Mouse (Mus musculus) limb, embryonic 14.5 days (tissue): ENCODE measurements around the gene Zfp87. TPM values are rescaled to one million over a fixed set of nuclear protein-coding genes. Genes with fewer than 3 reads are reported as not detected.

Experiments used
- ATAC-seq: fragments of 200-750 bp; cut with Nextera tagmentation; 2 replicates; pipeline ENCODE4 v1.8.0; 2017; ENCODE audit warnings: low read depth, moderate number of reproducible peaks, moderate TSS enrichment; ENCODE audit not compliant: low FRiP score
- DNase-seq: peaks from one replicate; pipeline ENCODE4 v3.0.0-alpha.2; 2015; ENCODE audit warnings: low spot score
- H3K27ac ChIP-seq: fragments of 300-500 bp; sonication (generic); replicated peaks from 2 replicates; pipeline ENCODE4 v1.5.1; 2014; ENCODE audit warnings: low read depth, mild to moderate bottlenecking, low read length, moderate library complexity, mixed read lengths
- H3K27me3 ChIP-seq: fragments of 300-500 bp; sonication (generic); 2 replicates; pipeline ENCODE4 v1.6.1; 2014; ENCODE audit warnings: low read length, mixed read lengths; ENCODE audit not compliant: control insufficient read depth, insufficient read depth
- H3K36me3 ChIP-seq: fragments of 300-500 bp; sonication (generic); 2 replicates; pipeline ENCODE4 v1.6.1; 2014; ENCODE audit warnings: mild to moderate bottlenecking, low read length, moderate library complexity, mixed read lengths; ENCODE audit not compliant: control insufficient read depth, insufficient read depth
- H3K4me1 ChIP-seq: fragments of 300-500 bp; sonication (generic); 2 replicates; pipeline ENCODE4 v1.6.1; 2014; ENCODE audit warnings: antibody characterized with exemption, low read length, mixed read lengths; ENCODE audit not compliant: control insufficient read depth, insufficient read depth
- H3K4me2 ChIP-seq: fragments of 300-500 bp; sonication (generic); replicated peaks from 2 replicates; pipeline ENCODE4 v1.6.1; 2014; ENCODE audit warnings: low read depth, mild to moderate bottlenecking, low read length, moderate library complexity; ENCODE audit not compliant: severe bottlenecking
- H3K4me3 ChIP-seq: fragments of 300-500 bp; sonication (generic); replicated peaks from 2 replicates; pipeline ENCODE4 v1.5.1; 2014; ENCODE audit warnings: low read length
- H3K9ac ChIP-seq: fragments of 300-500 bp; sonication (generic); 2 replicates; pipeline ENCODE4 v1.6.1; 2014; ENCODE audit warnings: mild to moderate bottlenecking, low read depth, low read length, moderate library complexity; ENCODE audit not compliant: severe bottlenecking
- H3K9me3 ChIP-seq: fragments of 300-500 bp; sonication (generic); 2 replicates; pipeline ENCODE4 v1.6.1; 2016; ENCODE audit warnings: low read length; ENCODE audit not compliant: control insufficient read depth
- POLR2A ChIP-seq: fragments of 200-500 bp; IDR thresholded peaks from 2 replicates; pipeline ENCODE4 v1.8.0; 2012; ENCODE audit warnings: inconsistent platforms, mild to moderate bottlenecking, moderate library complexity, borderline replicate concordance; ENCODE audit not compliant: insufficient read depth, insufficient read length; ENCODE audit errors: extremely low read depth
- WGBS: fragments of 180-500 bp; shearing (Covaris S2); extraction: QIAGEN DNeasy Blood & Tissue Kit; methylation state at CpG from one replicate; pipeline ENCODE4 v1.1.7; 2014; 5-methylcytosine and 5-hydroxymethylcytosine counted together
- polyA plus RNA-seq, 2 experiments: library from polyadenylated mRNA; depleted of rRNA in 1 of 2; stranded (reverse) in 1 of 2; unstranded in 1 of 2; fragments of >200 nt; fragmentation: Nextera tagmentation in 1 of 2; extraction: Ambion mirVana in 1 of 2; gene quantifications; 2 replicates each; pipeline versions ENCODE4 v1.2.1 to v1.2.3; 2012 to 2014

The Zfp87 gene
- polyA plus RNA-seq, 2 experiments, result 15.3 to 26.7 TPM

DNA sequence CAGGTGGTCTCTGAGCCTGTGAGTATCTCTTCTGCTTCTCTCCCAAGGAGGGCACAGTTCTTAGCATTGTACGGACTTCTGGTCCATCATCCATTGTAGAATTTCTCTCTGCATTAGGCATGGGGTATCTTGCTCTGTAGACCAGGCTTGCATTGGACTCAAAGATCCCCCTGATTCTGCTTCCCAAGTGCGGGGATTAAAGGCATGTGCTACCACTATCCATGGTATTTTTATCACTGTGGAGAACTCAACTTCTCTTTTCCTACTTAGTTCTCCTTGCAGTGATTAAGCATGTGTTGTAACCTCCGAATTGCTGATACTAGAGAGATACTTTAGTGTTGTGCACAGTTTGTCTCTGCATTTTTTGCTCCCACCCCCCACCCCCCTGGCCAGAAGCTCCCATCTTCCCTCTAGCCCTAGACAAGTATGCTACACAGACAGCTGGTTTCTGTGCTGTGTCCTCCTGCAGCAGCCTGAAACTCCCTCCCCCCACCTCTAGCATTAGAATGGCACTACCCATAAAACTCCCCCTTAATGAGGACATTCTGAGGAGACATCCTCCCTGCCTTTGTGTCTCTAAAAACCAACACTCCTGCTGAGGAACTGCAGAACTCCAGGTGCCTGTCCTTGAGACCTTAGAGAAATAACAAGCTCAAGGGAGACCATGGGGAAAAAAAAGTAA lies 1.2 kb upstream of the Zfp87 start:
- H3K4me2 ChIP-seq, result no peak overlapping the region
- H3K4me1 ChIP-seq, result peaks cover 10% of the 10 kb centered on the region
- H3K9ac ChIP-seq, result no peak overlapping the region
- no peak for ATAC-seq
- no peak overlapping the region for H3K4me3 ChIP-seq
- 74% methylated on average over 3 of the region's 3 CpGs for WGBS
- H3K27me3 ChIP-seq, result no peaks in the 10 kb centered on the region
- H3K27ac ChIP-seq, result no peak overlapping the region
- H3K9me3 ChIP-seq, result no peaks in the 10 kb centered on the region
- no peak for DNase-seq
- no peaks in the 10 kb centered on the region for H3K36me3 ChIP-seq
- TF ChIP-seq POLR2A, result no peak

GRCm38 (mm10) chr13:67500908-67501307 lies 25.1 kb downstream of the Zfp87 start:
- no peak overlapping the region for H3K27ac ChIP-seq
- peaks cover 6% of the 10 kb centered on the region for H3K4me1 ChIP-seq
- TF ChIP-seq POLR2A, result no peak
- H3K4me3 ChIP-seq, result 0 out of 2 replicates have a peak overlapping the region, but pooled peaks have one; percentile 75
- H3K27me3 ChIP-seq, result no peaks in the 10 kb centered on the region
- H3K9ac ChIP-seq, result no peak overlapping the region
- no peaks in the 10 kb centered on the region for H3K9me3 ChIP-seq
- 80% methylated on average over 1 of the region's 1 CpGs for WGBS
- ATAC-seq (no peak), DNase-seq (no peak)
- no peaks in the 10 kb centered on the region for H3K36me3 ChIP-seq
- H3K4me2 ChIP-seq, result no peak overlapping the region

DNA sequence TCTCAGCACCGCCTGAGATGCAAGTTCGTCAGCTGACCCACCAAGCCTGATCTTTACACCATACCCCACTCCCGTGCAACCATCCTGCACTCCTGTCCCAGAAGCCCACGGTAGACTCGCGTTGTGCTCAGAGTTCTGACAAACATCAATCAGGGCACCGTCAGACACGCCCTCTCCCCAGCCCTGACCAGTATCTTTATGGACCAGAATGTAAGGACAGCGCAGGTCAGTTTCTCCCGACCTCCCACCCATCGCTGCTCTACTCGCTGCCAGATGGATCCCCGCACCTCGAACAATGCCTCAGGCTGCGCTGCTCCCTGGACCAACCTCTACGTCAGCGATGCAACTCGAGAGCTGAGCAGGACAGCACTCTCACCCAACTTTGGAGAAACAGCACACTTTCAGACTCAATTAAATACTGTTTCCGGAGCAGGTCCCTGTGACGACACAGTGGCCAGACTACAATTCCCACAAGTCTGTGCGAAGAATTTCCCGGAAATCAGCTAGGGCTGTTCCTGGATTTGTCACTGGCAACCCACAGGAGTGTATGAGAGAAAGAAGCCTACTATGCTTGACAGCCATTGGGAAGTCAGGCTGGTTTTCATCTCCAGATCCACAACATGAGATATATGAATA lies 25.8 kb downstream of the Zfp87 start, which contains the start of gene Zfp58:
Gene Zfp58 (minus strand): TSS at position 472 of the 636 bp plus-strand sequence.
- peak within 1 kb of the TSS; percentile 60 for H3K4me2 ChIP-seq
- H3K4me3 ChIP-seq, result peak within 1 kb of the TSS; percentile 75
- peaks cover 6% of the 10 kb centered on the region for H3K4me1 ChIP-seq
- H3K27ac ChIP-seq, result 0 out of 2 replicates have a peak within 1 kb of the TSS, but pooled peaks have one; percentile 27
- ATAC-seq, result peak; percentile 96
- no peaks in the 10 kb centered on the region for H3K27me3 ChIP-seq
- peaks cover 2% of the 10 kb centered on the region; the same call in 1 of the 2 replicates for H3K36me3 ChIP-seq
- H3K9ac ChIP-seq, result peak within 1 kb of the TSS; percentile 77
- TF ChIP-seq POLR2A, result 0 out of 2 replicates have a peak, but pooled peaks have one; percentile 22
- WGBS, result 2% methylated on average over 22 of the region's 22 CpGs
- DNase-seq, result peak; percentile 92
- no peaks in the 10 kb centered on the region for H3K9me3 ChIP-seq

DNA sequence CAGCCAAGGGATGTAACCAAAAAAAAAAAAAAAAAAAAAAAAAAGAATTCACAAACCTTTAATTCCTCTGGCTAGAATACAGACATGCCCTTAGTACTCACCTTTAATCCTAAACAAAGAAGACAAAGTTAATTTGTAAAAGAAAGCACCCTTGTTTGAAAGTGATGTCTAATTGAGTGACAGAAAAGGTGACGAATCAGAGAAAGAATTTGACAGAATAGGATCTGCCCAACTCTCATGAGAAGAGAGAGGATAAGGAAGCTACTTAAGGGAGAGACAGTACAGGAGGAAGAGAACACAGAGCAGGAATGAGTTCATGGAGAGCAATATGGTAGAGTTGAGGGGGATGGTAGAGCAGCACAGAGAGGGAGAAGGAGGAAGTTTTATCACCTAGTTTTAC lies 30.3 kb downstream of the Zfp87 start:
- H3K9ac ChIP-seq, result no peak overlapping the region
- H3K4me3 ChIP-seq, result no peak overlapping the region
- no peaks in the 10 kb centered on the region for H3K27me3 ChIP-seq
- no peak overlapping the region for H3K27ac ChIP-seq
- DNase-seq (no peak), ATAC-seq (no peak)
- 95% methylated on average over 1 of the region's 1 CpGs for WGBS
- peaks cover 29% of the 10 kb centered on the region for H3K9me3 ChIP-seq
- H3K4me2 ChIP-seq, result no peak overlapping the region
- peaks cover 6% of the 10 kb centered on the region for H3K4me1 ChIP-seq
- TF ChIP-seq POLR2A, result no peak
- peaks cover 44% of the 10 kb centered on the region for H3K36me3 ChIP-seq

DNA sequence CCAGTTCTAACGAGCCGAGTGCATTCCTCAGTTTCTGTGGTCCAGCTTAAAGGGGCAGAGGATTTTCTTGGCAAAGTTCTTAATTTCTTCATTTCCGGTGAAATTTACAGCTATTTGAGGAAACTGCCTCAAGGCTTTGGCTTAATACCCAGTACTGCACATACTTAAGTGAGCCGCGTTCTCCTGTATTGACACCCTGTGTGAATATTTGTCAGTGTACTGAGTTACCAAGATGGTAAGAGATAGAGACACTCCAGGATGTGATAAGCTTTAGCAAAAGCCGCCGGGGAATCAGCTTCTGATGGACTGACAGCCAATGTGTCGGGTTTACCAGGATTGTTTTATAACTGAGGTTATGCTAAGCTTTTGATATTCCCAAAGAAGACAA lies 41.6 kb downstream of the Zfp87 start:
- peaks cover 4% of the 10 kb centered on the region for H3K4me1 ChIP-seq
- H3K27me3 ChIP-seq, result no peaks in the 10 kb centered on the region
- H3K4me3 ChIP-seq, result peak overlapping the region; percentile 65
- peaks cover 6% of the 10 kb centered on the region for H3K36me3 ChIP-seq
- no peak for TF ChIP-seq POLR2A
- ATAC-seq (peak; percentile 26; the same call in 1 of the 2 replicates), DNase-seq (no peak)
- H3K9me3 ChIP-seq, result 0 out of 2 replicates have a peak, but pooled peaks cover 4% of the 10 kb centered on the region
- peak overlapping the region; percentile 14 for H3K27ac ChIP-seq
- WGBS, result 34% methylated on average over 8 of the region's 8 CpGs
- peak overlapping the region; percentile 69 for H3K9ac ChIP-seq
- H3K4me2 ChIP-seq, result peak overlapping the region; percentile 62
